Mouse (Mus musculus) E14TG2a.4 (cell line): Measurements from ENCODE around the gene Cd79a.

Experiments
- CTCF ChIP-seq: conservative IDR thresholded peaks from 2 replicates; pipeline ENCODE4 v1.5.1; 2014; ENCODE audit warnings: low read length
- NANOG ChIP-seq: IDR thresholded peaks from 2 replicates; pipeline ENCODE4 v1.6.1; 2014; ENCODE audit warnings: borderline replicate concordance, low read length, mixed read lengths

DNA sequence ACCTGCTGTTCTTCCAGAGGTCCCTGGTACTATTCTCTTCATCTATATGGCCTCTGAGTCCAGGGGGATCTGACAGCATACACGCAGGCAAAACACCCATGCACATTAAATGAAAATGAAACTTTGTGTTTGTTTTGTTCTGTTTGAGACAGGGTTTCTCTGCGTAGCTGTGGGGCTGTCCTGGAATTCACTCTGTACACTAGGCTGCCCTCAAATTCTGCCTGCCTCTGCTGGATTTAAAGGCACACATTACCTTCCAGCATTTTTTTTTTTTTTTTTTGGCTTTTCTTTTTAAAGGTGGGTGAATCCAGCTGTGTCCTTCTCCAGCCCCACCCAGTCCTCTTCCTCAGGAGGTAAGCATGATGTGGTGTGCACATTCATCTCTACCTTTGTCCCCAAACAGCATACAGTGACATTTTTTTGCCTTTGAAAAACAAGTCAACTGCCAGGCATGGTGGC lies 5.0 kb upstream of the Cd79a start:
- TF ChIP-seq CTCF (no peak), NANOG (no peak)
